Mouse (Mus musculus): ENCODE data around the gene Lrrc26.
A peak's percentile ranks its signal among the peaks of the same experiment; 100 is the strongest.
"Not testable (repeated sequence)": the region's sequence is repeated elsewhere in the genome, so short reads cannot be mapped to it uniquely, and the experiment has no call there.

The Lrrc26 gene

GRCm38 (mm10) chr2:25289651-25290050 is at the start of gene Lrrc26:
Lrrc26 (plus strand) TSS chr2:25289915.
- DNase-seq (ENCODE audit: low read depth), result no peak

- DNase-seq (ENCODE audit: low read depth), result no peak
Observed at GRCm38 (mm10) chr2:25240310-25240709, 49.4 kb upstream of the Lrrc26 start.

- peak; percentile 75 for DNase-seq (ENCODE audit: low read depth)
Observed at GRCm38 (mm10) chr2:25240723-25241437, 48.8 kb upstream of the Lrrc26 start.

- peak; percentile 45 for DNase-seq (ENCODE audit: low read depth)
Observed at GRCm38 (mm10) chr2:25241438-25241775, 48.3 kb upstream of the Lrrc26 start.

- peak; percentile 48 for DNase-seq (ENCODE audit: low read depth)
Observed at GRCm38 (mm10) chr2:25242101-25242506, 47.6 kb upstream of the Lrrc26 start, which contains the start of the genes Rnf208 and Cysrt1. Rnf208 (plus strand) TSS chr2:25242255. Cysrt1 (minus strand) TSS chr2:25242452.

GRCm38 (mm10) chr2:25243342-25243741 is 46.4 kb upstream of the Lrrc26 start:
- no peak for DNase-seq (ENCODE audit: low read depth)

GRCm38 (mm10) chr2:25244144-25244543 is 45.6 kb upstream of the Lrrc26 start:
- DNase-seq (ENCODE audit: low read depth), result no peak

- DNase-seq (ENCODE audit: low read depth), result no peak
Observed at GRCm38 (mm10) chr2:25246183-25247072, 43.3 kb upstream of the Lrrc26 start, which contains the start of gene AL732309.1. AL732309.1 (minus strand) TSS chr2:25246863.

- DNase-seq (ENCODE audit: low read depth), result peak; percentile 61
Observed at GRCm38 (mm10) chr2:25252331-25252730, 37.4 kb upstream of the Lrrc26 start.

GRCm38 (mm10) chr2:25255284-25255779 is 34.4 kb upstream of the Lrrc26 start, which contains the start of gene Tmem203:
Tmem203 (plus strand) TSS chr2:25255439.
- DNase-seq (ENCODE audit: low read depth), result peak; percentile 94

GRCm38 (mm10) chr2:25256443-25257109 is 33.1 kb upstream of the Lrrc26 start:
- peak; percentile 78 for DNase-seq (ENCODE audit: low read depth)

- DNase-seq (ENCODE audit: low read depth), result not testable (repeated sequence)
Observed at GRCm38 (mm10) chr2:25257250-25257649, 32.5 kb upstream of the Lrrc26 start.

GRCm38 (mm10) chr2:25258887-25259286 is 30.8 kb upstream of the Lrrc26 start:
- peak; percentile 68 for DNase-seq (ENCODE audit: low read depth)

GRCm38 (mm10) chr2:25261870-25262269 is 27.8 kb upstream of the Lrrc26 start:
- DNase-seq (ENCODE audit: low read depth), result no peak

GRCm38 (mm10) chr2:25262291-25262767 is 27.4 kb upstream of the Lrrc26 start, which contains the start of gene Tprn:
Tprn (plus strand) TSS chr2:25262618.
- DNase-seq (ENCODE audit: low read depth), result peak; percentile 95

- peak; percentile 81 for DNase-seq (ENCODE audit: low read depth)
Observed at GRCm38 (mm10) chr2:25262795-25263622, 26.7 kb upstream of the Lrrc26 start.

GRCm38 (mm10) chr2:25263623-25264285 is 26.0 kb upstream of the Lrrc26 start:
- DNase-seq (ENCODE audit: low read depth), result no peak

- DNase-seq (ENCODE audit: low read depth), result no peak
Observed at GRCm38 (mm10) chr2:25264286-25264660, 25.4 kb upstream of the Lrrc26 start.

- DNase-seq (ENCODE audit: low read depth), result no peak
Observed at GRCm38 (mm10) chr2:25264851-25265250, 24.9 kb upstream of the Lrrc26 start.

GRCm38 (mm10) chr2:25265897-25266656 is 23.6 kb upstream of the Lrrc26 start:
- DNase-seq (ENCODE audit: low read depth), result no peak

Data from naive thymus-derived CD4-positive, alpha-beta T cell, adult 2 months (primary cell).